Mouse (Mus musculus): ENCODE results near the gene Tmem192. TPM values are rescaled to one million over a fixed set of nuclear protein-coding genes. Genes with fewer than 3 reads are reported as not detected.

Gene Tmem192
- polyA plus RNA-seq (2014; fragmentation: Illumina TruSeq; extraction: RNeasy Lipid Tissue Mini Kit (QIAGEN cat#74804); ENCODE audit: low read depth, low replicate concordance), result 25.9 TPM

GRCm38 (mm10) chr8:64946820-64947697 is at the start of gene Tmem192:
Tmem192 (plus strand) TSS chr8:64947185.

GRCm38 (mm10) chr8:64987731-64988130 is 40.7 kb downstream of the Tmem192 start, which contains the start of gene Trim75:
Trim75 (minus strand) TSS chr8:64987831.

GRCm38 (mm10) chr8:65018423-65018822 is 71.4 kb downstream of the Tmem192 start, which contains the start of the genes Trim61 and Trim60:
Trim61 (minus strand) TSS chr8:65018523.
Trim60 (minus strand) TSS chr8:65018584.

Other genes with a start within 250 kb of the Tmem192 start
- 10.0 TPM for gene Msmo1, start 213.4 kb upstream of the Tmem192 start, polyA plus RNA-seq (2014; fragmentation: Illumina TruSeq; extraction: RNeasy Lipid Tissue Mini Kit (QIAGEN cat#74804); ENCODE audit: low read depth, low replicate concordance)
- 9.7 TPM for gene Klhl2, start 97.2 kb upstream of the Tmem192 start, polyA plus RNA-seq (2014; fragmentation: Illumina TruSeq; extraction: RNeasy Lipid Tissue Mini Kit (QIAGEN cat#74804); ENCODE audit: low read depth, low replicate concordance)
- gene Trim75, start 40.6 kb downstream of the Tmem192 start, polyA plus RNA-seq (2014; fragmentation: Illumina TruSeq; extraction: RNeasy Lipid Tissue Mini Kit (QIAGEN cat#74804); ENCODE audit: low read depth, low replicate concordance), result not detected
- gene Trim61, start 71.3 kb downstream of the Tmem192 start, polyA plus RNA-seq (2014; fragmentation: Illumina TruSeq; extraction: RNeasy Lipid Tissue Mini Kit (QIAGEN cat#74804); ENCODE audit: low read depth, low replicate concordance), result not detected
- not detected for gene Trim60, start 71.4 kb downstream of the Tmem192 start, polyA plus RNA-seq (2014; fragmentation: Illumina TruSeq; extraction: RNeasy Lipid Tissue Mini Kit (QIAGEN cat#74804); ENCODE audit: low read depth, low replicate concordance)
- not detected for gene Apela, start 90.2 kb downstream of the Tmem192 start, polyA plus RNA-seq (2014; fragmentation: Illumina TruSeq; extraction: RNeasy Lipid Tissue Mini Kit (QIAGEN cat#74804); ENCODE audit: low read depth, low replicate concordance)
- gene Gm10663, start 127.8 kb downstream of the Tmem192 start, polyA plus RNA-seq (2014; fragmentation: Illumina TruSeq; extraction: RNeasy Lipid Tissue Mini Kit (QIAGEN cat#74804); ENCODE audit: low read depth, low replicate concordance), result not detected
- gene BC030870, start 182.4 kb downstream of the Tmem192 start, polyA plus RNA-seq (2014; fragmentation: Illumina TruSeq; extraction: RNeasy Lipid Tissue Mini Kit (QIAGEN cat#74804); ENCODE audit: low read depth, low replicate concordance), result not detected